Mouse (Mus musculus): ENCODE data around the gene Gm21497. TPM values are rescaled to one million over a fixed set of nuclear protein-coding genes. Genes with fewer than 3 reads are reported as not detected.
"Not testable (repeated sequence)": the region's sequence is repeated elsewhere in the genome, so short reads cannot be mapped to it uniquely, and the experiment has no call there.

Gm21497 gene
- total RNA-seq (2021), result not detected

GRCm38 (mm10) chrY:61646446-61646845, at the start of gene Gm21497:
Gm21497 (plus strand) TSS chrY:61646746.
- not testable (repeated sequence) for DNase-seq

All from heart, postnatal 4 days (tissue).